Mouse (Mus musculus): ENCODE results near the gene Kank2.

Kank2 gene

DNA sequence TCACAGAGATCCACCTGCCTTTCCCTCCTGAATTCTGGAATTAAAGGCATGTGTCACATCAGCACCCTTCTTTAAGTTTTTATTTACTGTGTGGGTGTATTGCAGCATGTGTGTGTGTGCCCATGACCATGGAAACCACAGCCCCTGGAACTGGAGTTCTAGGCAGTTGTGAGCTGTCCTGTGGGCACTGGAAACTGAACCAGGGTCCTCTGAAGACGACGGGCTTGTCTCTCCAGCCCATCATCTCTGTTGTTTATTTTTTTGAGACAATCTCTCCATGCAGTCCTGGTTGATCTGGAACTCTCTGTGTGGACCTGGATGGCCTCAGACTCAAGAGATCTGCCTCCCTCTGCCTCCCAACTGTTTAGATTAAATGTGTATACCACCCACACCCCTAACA is 81.5 kb downstream of the Kank2 start:
- DNase-seq (ENCODE audit: low spot score), result no peak

Data from embryo, embryonic 10.5 days (tissue).